Mouse (Mus musculus) hematopoietic stem cell, adult 5-6 weeks (primary cell): ENCODE measurements around the gene Hipk1. TPM values are rescaled to one million over a fixed set of nuclear protein-coding genes. Genes with fewer than 3 reads are reported as not detected.

ENCODE experiments used
- ATAC-seq, 2 experiments: fragments of 125-278 bp in 1 of 2; replicated peaks in 1 of 2; 2 replicates each; pipeline ENCODE4 v1.8.0; 2016 to 2017; ENCODE audit warnings: inconsistent platforms in 2 of 2, mild to moderate bottlenecking in 2 of 2, moderate number of reproducible peaks in 2 of 2, low read depth in 1 of 2, moderate TSS enrichment in 1 of 2; ENCODE audit not compliant: low FRiP score in 2 of 2, poor library complexity in 2 of 2, severe bottlenecking in 2 of 2, insufficient read depth in 1 of 2, low TSS enrichment in 1 of 2
- total RNA-seq: library from RNA; stranded (forward); fragments of 172-1452, 232-1000 nt; gene quantifications from 2 replicates; pipeline ENCODE4 v1.2.3, GENCODE M21; 2017

Gene Hipk1
- total RNA-seq, 1 experiment from 2014 or later: 128 TPM

DNA sequence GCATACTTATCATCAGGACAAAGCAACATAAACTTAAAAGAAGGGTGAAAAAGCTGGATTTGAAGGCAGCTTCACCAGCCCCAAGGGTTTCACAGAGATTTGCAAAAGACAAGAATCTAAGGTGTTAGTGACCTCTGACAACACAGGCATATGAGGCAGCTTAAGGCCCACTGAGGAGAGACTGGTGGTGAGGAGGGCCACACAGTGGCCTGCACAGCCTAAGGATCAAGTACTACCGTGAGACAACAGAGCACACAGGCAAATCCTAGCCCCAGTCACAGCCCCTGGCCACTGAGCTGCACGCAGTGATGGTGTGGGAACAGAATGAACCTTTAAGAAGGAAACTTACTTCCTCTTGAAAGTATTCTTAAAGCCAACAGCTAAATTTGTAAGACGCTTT lies 17.9 kb downstream of the Hipk1 start:
- ATAC-seq: 0 out of 4 replicates have a peak, but pooled peaks of 1 of the 2 experiments have one; percentile 15

- ATAC-seq: peak; percentile 46 to 65; a peak in 3 of 4 replicates
Measured at GRCm38 (mm10) chr3:103772846-103773245, 18.5 kb downstream of the Hipk1 start.

DNA sequence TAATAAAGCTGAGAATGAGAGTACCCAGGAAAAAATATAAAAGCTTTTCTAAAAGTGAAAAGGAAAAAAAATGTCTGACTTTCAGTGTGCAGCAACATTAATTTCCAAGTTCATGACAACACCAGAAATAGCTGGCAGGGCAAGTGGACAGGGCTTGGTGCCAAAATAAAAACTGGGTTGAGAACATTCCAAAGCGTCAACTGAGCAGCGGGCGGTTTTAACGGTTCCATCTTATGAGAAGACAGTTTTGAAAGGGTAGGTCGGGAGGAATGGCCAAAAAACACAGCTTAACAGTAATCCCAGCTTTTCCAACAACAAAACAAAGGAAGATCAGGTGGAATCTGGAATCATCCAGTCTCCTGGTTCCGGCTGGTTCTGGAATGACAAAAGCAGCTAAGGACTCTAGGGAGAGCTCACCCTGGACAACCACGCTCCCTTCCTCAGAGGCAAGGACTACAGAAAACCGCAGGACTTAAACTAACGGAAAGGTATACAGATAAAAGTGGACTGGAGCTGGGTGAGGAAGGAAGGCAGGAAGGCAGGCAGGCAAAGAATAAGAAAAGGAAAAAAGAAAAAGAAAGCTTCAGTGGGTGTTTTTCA lies 19.7 kb downstream of the Hipk1 start:
- no peak; a peak in 2 of 4 replicates for ATAC-seq

DNA sequence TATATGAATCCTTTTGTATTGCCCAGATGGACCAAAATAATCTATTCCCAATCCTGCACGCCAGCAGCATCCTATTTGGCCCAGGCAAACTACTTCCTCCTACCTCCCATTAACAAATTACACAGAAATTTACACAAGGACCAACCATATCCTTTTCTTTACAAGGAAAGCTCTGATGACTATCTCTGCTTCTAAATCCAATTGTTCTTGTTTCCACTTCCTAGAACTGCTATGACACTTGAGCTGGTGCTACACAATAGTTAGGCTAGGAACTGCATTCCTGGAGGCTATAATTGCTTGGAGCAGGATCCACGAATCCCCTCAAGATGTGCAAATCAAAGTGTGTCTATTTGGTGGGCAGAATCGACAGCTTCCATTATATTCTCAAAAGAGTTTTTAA lies 24.6 kb downstream of the Hipk1 start:
- ATAC-seq: no peak

DNA sequence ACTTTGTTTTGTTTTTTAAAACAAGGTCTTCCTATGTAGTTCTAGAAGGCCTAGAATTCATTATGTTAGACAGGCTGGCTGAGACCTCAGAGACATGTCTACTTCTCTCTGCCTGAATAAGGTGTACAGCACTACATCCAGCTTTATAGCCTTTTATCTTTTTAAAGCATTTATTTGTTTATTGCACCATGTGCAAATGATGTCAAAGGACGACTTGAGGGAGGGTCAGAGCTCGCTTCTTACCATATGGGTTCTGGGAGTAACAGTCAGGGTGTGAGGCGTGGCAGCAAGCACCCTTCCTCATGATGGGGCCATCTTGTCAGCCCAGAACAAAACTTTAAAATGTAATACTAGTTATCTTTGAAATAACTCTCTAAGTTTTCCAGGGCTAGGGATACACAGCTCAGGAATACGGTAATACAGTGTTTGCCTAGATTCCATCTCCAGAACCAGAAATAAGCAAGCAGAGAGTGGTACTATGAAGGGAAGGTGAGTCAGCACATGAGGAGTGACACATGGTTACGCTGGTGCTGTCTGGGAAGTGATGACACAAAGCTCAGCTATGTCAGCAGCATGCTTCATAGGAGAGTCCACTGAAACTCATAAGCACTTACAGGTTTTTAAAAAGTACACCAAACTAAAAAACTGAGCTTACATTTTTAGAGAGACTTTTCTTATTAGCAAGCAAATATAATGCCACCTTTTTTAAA lies 31.9 kb downstream of the Hipk1 start:
- ATAC-seq: no peak

- ATAC-seq: no peak
Measured at GRCm38 (mm10) chr3:103758456-103758855, 32.9 kb downstream of the Hipk1 start.

GRCm38 (mm10) chr3:103756920-103757319 lies 34.4 kb downstream of the Hipk1 start:
- ATAC-seq: no peak

DNA sequence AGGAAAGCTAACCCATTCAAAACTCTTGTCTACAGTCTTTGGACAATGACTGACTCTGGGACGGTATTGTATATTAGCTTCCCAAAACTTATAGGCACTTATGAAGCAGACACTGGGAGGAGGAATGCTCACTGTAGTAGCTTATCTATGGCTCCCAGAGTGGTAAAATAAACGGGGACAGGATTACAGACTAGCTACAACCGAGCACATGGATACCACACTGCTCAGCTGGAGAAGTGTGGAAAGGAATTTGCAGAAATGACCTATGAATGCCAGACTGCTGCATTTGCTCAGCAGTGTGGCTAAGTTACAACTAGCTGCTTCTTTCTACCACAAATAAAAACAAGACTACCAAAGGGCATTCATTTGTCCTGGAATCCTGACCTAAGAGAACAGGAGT lies 36.0 kb downstream of the Hipk1 start:
- ATAC-seq: no peak

DNA sequence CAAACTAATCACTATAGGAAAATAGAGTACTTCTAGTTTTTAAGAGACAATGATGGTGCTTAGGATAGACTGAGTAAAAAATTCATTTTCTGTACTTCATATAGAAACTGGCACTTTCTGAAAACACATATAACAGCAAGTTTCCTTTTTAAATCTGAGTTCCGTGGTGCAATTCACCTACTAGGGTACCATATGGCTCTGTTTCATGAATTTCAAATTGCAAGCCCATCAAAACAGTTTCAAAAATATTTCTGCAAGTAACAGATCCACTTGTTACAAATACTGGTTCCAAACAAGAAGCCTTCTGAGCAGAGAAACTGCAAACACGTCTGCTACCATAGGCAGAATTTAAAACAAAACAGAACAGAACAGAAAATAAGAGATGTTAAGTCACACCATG lies 39.8 kb downstream of the Hipk1 start:
- ATAC-seq: no peak

GRCm38 (mm10) chr3:103746711-103747110 lies 44.7 kb downstream of the Hipk1 start:
- no peak for ATAC-seq

DNA sequence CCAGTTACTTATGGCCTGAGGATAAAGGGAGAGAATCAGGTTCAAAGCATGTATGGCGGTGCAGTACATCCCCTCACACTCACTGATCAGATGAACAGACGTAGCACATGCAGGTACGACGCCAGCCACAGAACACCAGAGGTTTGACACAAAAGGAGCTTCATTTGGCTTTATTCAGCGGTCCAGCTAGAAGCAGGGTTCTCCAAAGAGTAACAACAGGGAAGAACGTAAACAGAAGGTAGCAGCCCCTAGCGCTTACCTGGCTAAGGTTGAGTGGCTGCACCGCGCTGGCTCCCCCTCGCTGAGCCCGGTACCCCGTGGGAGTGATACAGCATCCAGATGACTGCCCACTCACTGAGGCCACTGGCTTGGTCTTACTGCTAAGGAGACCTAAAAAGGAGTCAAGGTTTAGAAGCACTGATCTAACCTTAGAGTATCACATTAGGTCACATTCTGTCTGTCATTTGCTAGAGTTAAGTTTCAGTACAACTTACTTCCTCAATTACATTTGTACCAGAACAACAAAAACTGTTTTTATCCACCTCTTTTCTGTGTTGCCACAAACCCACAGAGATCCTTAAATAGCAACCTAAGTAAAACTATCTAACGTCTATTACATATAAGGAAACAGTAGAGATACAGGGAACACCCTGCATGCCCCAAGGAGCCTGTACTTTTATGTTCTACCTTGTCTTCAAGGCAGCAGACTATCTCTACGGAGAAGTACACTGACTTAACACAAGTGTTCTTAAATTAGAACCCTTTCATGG lies 46.2 kb downstream of the Hipk1 start:
- ATAC-seq: peak; percentile 29 to 30; a peak in 2 of 4 replicates

DNA sequence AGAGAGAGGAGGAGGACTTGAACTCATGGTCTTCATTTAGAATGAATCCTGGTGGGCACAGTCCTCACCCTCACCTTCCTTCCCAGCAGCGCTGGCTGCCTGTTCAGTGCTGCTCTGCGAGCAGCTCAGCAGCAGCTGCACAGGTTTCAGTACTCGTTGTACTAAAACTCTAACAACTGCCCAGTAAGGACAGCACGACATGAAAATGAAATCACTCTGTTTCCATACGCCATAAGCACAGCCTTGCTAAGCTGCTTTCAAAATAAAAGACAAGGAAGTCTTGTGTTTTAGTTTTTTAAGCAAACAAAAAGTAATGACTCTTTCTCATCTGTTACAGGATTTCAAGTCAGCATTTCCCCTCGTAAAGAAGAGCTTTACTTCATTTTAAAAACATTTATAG lies 48.2 kb downstream of the Hipk1 start:
- no peak for ATAC-seq

DNA sequence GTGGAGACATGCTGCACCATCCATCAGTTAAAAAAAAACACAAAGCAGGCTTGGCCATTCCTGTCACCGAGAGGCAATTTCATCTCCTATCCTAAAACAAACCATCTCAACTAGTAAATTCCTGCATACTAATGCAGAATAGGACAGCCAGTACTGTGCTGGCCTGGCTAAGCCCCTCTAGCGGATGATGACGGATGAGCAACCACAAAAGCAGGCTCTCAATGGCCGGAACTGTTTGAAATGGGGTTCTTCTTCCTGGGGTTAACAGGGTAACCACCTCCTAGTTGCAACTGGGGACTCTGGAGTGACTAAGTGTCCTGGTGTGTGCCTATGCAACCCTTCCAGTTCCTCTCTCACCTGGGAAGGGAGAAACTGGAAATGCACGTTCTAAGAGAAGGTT lies 51.0 kb downstream of the Hipk1 start:
- no peak for ATAC-seq

DNA sequence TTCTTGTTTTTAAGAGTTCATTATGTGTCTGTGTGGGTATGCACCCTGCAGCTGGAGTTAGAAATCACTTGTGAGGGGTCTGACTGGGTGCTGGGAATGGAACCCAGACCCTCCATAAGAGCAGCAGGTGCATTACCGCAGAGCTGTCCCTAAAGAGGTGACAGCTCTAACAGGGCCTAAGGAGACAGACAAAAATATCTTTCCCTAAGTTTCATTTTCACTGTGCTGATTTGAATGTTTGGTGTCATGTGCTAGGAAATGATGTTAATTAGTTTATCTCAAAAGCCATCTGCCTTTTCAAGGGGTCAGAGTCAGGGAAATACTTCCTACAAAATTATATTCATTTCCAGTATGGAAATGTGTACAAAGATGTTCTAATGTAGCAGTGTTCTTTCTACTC lies 52.0 kb downstream of the Hipk1 start, which contains the start of gene Gm10964:
Gene Gm10964, plus strand, starts transcription at position 38 of the 400 bp plus-strand sequence.
- ATAC-seq: no peak

- peak; percentile 74 to 86 for ATAC-seq
Measured at GRCm38 (mm10) chr3:103737778-103738571, 53.4 kb downstream of the Hipk1 start, which contains the start of gene Olfml3. Gene Olfml3 (minus strand): TSS chr3:103738001.

GRCm38 (mm10) chr3:103737061-103737754 lies 54.2 kb downstream of the Hipk1 start:
- ATAC-seq: no peak
